ENCODE assay signal across 8 mouse cellular contexts in the genomic region with DNA sequence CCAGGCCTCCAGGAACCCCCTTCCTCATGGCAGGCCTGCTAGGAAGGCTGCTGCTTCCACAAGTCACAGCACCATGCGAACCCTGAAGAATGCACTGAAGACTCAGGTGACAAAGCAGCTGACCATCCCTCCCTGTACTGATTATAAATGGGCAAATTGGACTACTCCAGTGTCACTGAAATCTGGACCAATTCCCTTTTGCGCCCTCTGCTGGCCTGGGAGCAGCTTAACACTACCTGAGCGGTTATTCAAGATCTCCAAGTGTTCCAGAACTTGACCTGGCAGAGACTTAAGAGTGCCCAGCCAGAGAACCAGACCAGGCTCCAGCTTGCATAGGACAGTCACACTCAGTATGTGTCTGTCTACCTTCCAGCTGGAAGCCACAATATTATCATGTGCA. TPM values are rescaled to one million over a fixed set of nuclear protein-coding genes. Genes with fewer than 3 reads are reported as not detected.
DNase-seq lines count a peak whose midpoint lies in the region; ATAC-seq and TF ChIP-seq lines count a peak whose summit lies in the region.
"Had no signal": no experiment of that assay in that cellular context is flagged by ENCODE, and none has a peak within 500 bp of the region (broad histone marks: within the 10 kb centered on the region; RNA-seq: fewer than 3 reads in every experiment).

No protein-coding gene starts in this region.

- peaks cover 36% of the 10 kb centered on the region for H3K4me1 ChIP-seq in E14TG2a.4 (replicated peaks; ENCODE audit: low read depth, low read length)

- DNase-seq in T-cell, adult 2 months (ENCODE audit: low spot score) = peak; percentile 62
- DNase-seq in cerebellum, postnatal 25 days = peak; percentile 86 to 91
- DNase-seq in layer of hippocampus, adult 9-11 months = peak; percentile 37
- peak; percentile 62 to 86 for DNase-seq in spleen, postnatal 10 days (ENCODE audit: low spot score in 2 of 2)

- peaks cover 60% of the 10 kb centered on the region for H3K36me3 ChIP-seq in E14TG2a.4 (ENCODE audit: insufficient read depth, low read length)

- no peaks in the 10 kb centered on the region for H3K27me3 ChIP-seq in E14TG2a.4 (ENCODE audit: insufficient read depth, low read length)
- H3K27me3 ChIP-seq: limb, embryonic 13.5 days had no signal

- ATAC-seq in granulocyte monocyte progenitor cell, adult 5-6 weeks (replicated peaks; ENCODE audit: poor library complexity, severe bottlenecking) = peak; percentile 44; the same call in 1 of the 2 replicates
- ATAC-seq in megakaryocyte, adult 5-6 weeks (ENCODE audit: poor library complexity, severe bottlenecking) = peak; percentile 72

- no peak overlapping the region for H3K4me3 ChIP-seq in E14TG2a.4 (replicated peaks; ENCODE audit: low read length)
- H3K4me3 ChIP-seq: limb, embryonic 13.5 days had no signal

- no peaks in the 10 kb centered on the region for H3K9me3 ChIP-seq in E14TG2a.4 (ENCODE audit: low read length)
- H3K9me3 ChIP-seq: limb, embryonic 13.5 days had no signal

- peak; percentile 86 for TF ChIP-seq CTCF in E14TG2a.4 (conservative IDR thresholded peaks at IDR 0.05; ENCODE audit: low read length)

RNA-seq across cellular contexts. Expression of gene Clip1, which starts 14.8 kb away (rescaled TPM):
- total RNA-seq in granulocyte monocyte progenitor cell, adult 5-6 weeks (2014; fragmentation: Nextera tagmentation) = 41.7 and 56.0 TPM in 2 replicates
- 63.4 and 65.9 TPM in 2 replicates for total RNA-seq in granulocyte monocyte progenitor cell, adult 5-6 weeks (2017)
- 45.5 and 46.9 TPM in 2 replicates for total RNA-seq in megakaryocyte, adult 5-6 weeks (2015)
- 96.0 and 126 TPM in 2 replicates for total RNA-seq in megakaryocyte, adult 5-6 weeks (2017)

RNA-seq across cellular contexts. Expression of gene Zcchc8, which starts 21.7 kb away (rescaled TPM):
- total RNA-seq in granulocyte monocyte progenitor cell, adult 5-6 weeks (2014; fragmentation: Nextera tagmentation) = 53.7 and 66.1 TPM in 2 replicates
- 53.5 and 80.9 TPM in 2 replicates for total RNA-seq in granulocyte monocyte progenitor cell, adult 5-6 weeks (2017)
- total RNA-seq in megakaryocyte, adult 5-6 weeks (2015) = 43.9 and 65.3 TPM in 2 replicates
- total RNA-seq in megakaryocyte, adult 5-6 weeks (2017) = 122 and 197 TPM in 2 replicates

RNA-seq across cellular contexts. Expression of gene Rsrc2, which starts 50.0 kb away (rescaled TPM):
- 118 TPM in 2 replicates for total RNA-seq in granulocyte monocyte progenitor cell, adult 5-6 weeks (2014; fragmentation: Nextera tagmentation)
- 171 and 227 TPM in 2 replicates for total RNA-seq in granulocyte monocyte progenitor cell, adult 5-6 weeks (2017)
- 109 and 132 TPM in 2 replicates for total RNA-seq in megakaryocyte, adult 5-6 weeks (2015)
- 193 and 248 TPM in 2 replicates for total RNA-seq in megakaryocyte, adult 5-6 weeks (2017)

RNA-seq across cellular contexts. Expression of gene Kntc1, which starts 50.3 kb away (rescaled TPM):
- 63.0 and 74.9 TPM in 2 replicates for total RNA-seq in granulocyte monocyte progenitor cell, adult 5-6 weeks (2014; fragmentation: Nextera tagmentation)
- 43.6 and 73.8 TPM in 2 replicates for total RNA-seq in granulocyte monocyte progenitor cell, adult 5-6 weeks (2017)
- 31.9 and 34.2 TPM in 2 replicates for total RNA-seq in megakaryocyte, adult 5-6 weeks (2015)
- 36.1 and 41.8 TPM in 2 replicates for total RNA-seq in megakaryocyte, adult 5-6 weeks (2017)

Comparison
In these comparisons a context has a peak if more than half of its experiments do, and no peak if none do; other contexts are left out.
1. DNase-seq: peak in every context shown above with its lines; median percentile 88 in cerebellum, postnatal 25 days; 74 in spleen, postnatal 10 days; 62 in T-cell, adult 2 months; 37 in layer of hippocampus, adult 9-11 months.